Mouse (Mus musculus): ENCODE results near the gene Gm11562.
"Not testable (repeated sequence)": the region's sequence is repeated elsewhere in the genome, so short reads cannot be mapped to it uniquely, and the experiment has no call there.

Gm11562 gene

GRCm38 (mm10) chr11:99620335-99620734, at the start of gene Gm11562:
Gene Gm11562, minus strand, starts transcription at chr11:99620435.
- no peak for DNase-seq (ENCODE audit: low spot score)

GRCm38 (mm10) chr11:99665860-99666259, 45.6 kb upstream of the Gm11562 start, which contains the start of gene Krtap4-6:
Gene Krtap4-6, minus strand, starts transcription at chr11:99665960.
- DNase-seq (ENCODE audit: low spot score) = no peak

GRCm38 (mm10) chr11:99662802-99663201, 42.6 kb upstream of the Gm11562 start:
- DNase-seq (ENCODE audit: low spot score) = no peak

- no peak for DNase-seq (ENCODE audit: low spot score)
Measured at GRCm38 (mm10) chr11:99659256-99659655, 39.0 kb upstream of the Gm11562 start.

GRCm38 (mm10) chr11:99658467-99659010, 38.3 kb upstream of the Gm11562 start, which contains the start of gene Gm11563:
Gene Gm11563, minus strand, starts transcription at chr11:99658960.
- not testable (repeated sequence) for DNase-seq (ENCODE audit: low spot score)

GRCm38 (mm10) chr11:99657051-99657450, 36.8 kb upstream of the Gm11562 start:
- no peak for DNase-seq (ENCODE audit: low spot score)

GRCm38 (mm10) chr11:99650136-99650535, 29.9 kb upstream of the Gm11562 start, which contains the start of gene Gm11555:
Gene Gm11555, minus strand, starts transcription at chr11:99650236.
- DNase-seq (ENCODE audit: low spot score) = no peak

GRCm38 (mm10) chr11:99646444-99646843, 26.2 kb upstream of the Gm11562 start:
- DNase-seq (ENCODE audit: low spot score) = no peak

GRCm38 (mm10) chr11:99644351-99644750, 24.1 kb upstream of the Gm11562 start:
- DNase-seq (ENCODE audit: low spot score) = no peak

GRCm38 (mm10) chr11:99643635-99644139, 23.5 kb upstream of the Gm11562 start, which contains the start of gene Krtap4-7:
Gene Krtap4-7, minus strand, starts transcription at chr11:99644089.
- DNase-seq (ENCODE audit: low spot score) = not testable (repeated sequence)

- no peak for DNase-seq (ENCODE audit: low spot score)
Measured at GRCm38 (mm10) chr11:99640926-99641325, 20.7 kb upstream of the Gm11562 start.

- no peak for DNase-seq (ENCODE audit: low spot score)
Measured at GRCm38 (mm10) chr11:99637086-99637485, 16.9 kb upstream of the Gm11562 start.

GRCm38 (mm10) chr11:99634653-99635134, 14.5 kb upstream of the Gm11562 start, which contains the start of gene Krtap4-2:
Gene Krtap4-2, minus strand, starts transcription at chr11:99635084.
- DNase-seq (ENCODE audit: low spot score) = no peak

- DNase-seq (ENCODE audit: low spot score) = no peak
Measured at GRCm38 (mm10) chr11:99633293-99633692, 13.1 kb upstream of the Gm11562 start.

GRCm38 (mm10) chr11:99630890-99631289, 10.7 kb upstream of the Gm11562 start:
- DNase-seq (ENCODE audit: low spot score) = no peak

GRCm38 (mm10) chr11:99628138-99628537, 7.9 kb upstream of the Gm11562 start, which contains the start of gene Krtap4-1:
Gene Krtap4-1, minus strand, starts transcription at chr11:99628238.
- DNase-seq (ENCODE audit: low spot score) = no peak

- no peak for DNase-seq (ENCODE audit: low spot score)
Measured at GRCm38 (mm10) chr11:99614796-99615363, 5.4 kb downstream of the Gm11562 start, which contains the start of gene Krtap2-4. Gene Krtap2-4, minus strand, starts transcription at chr11:99614846.

GRCm38 (mm10) chr11:99610089-99610488, 10.1 kb downstream of the Gm11562 start, which contains the start of gene Gm11937:
Gene Gm11937, minus strand, starts transcription at chr11:99610189.
- not testable (repeated sequence) for DNase-seq (ENCODE audit: low spot score)

GRCm38 (mm10) chr11:99609126-99609525, 11.1 kb downstream of the Gm11562 start:
- no peak for DNase-seq (ENCODE audit: low spot score)

GRCm38 (mm10) chr11:99603208-99603607, 17.0 kb downstream of the Gm11562 start, which contains the start of gene Gm11938:
Gene Gm11938, minus strand, starts transcription at chr11:99603308.
- DNase-seq (ENCODE audit: low spot score) = not testable (repeated sequence)

GRCm38 (mm10) chr11:99597742-99598141, 22.5 kb downstream of the Gm11562 start, which contains the start of gene Krtap9-3:
Gene Krtap9-3, minus strand, starts transcription at chr11:99598105.
- DNase-seq (ENCODE audit: low spot score) = not testable (repeated sequence)

GRCm38 (mm10) chr11:99590981-99591380, 29.3 kb downstream of the Gm11562 start, which contains the start of gene Krtap1-3:
Gene Krtap1-3, minus strand, starts transcription at chr11:99591339.
- no peak for DNase-seq (ENCODE audit: low spot score)

- DNase-seq (ENCODE audit: low spot score) = no peak
Measured at GRCm38 (mm10) chr11:99585096-99585495, 35.1 kb downstream of the Gm11562 start.
